Mouse (Mus musculus): ENCODE data around the gene 1700028J19Rik.

DNA sequence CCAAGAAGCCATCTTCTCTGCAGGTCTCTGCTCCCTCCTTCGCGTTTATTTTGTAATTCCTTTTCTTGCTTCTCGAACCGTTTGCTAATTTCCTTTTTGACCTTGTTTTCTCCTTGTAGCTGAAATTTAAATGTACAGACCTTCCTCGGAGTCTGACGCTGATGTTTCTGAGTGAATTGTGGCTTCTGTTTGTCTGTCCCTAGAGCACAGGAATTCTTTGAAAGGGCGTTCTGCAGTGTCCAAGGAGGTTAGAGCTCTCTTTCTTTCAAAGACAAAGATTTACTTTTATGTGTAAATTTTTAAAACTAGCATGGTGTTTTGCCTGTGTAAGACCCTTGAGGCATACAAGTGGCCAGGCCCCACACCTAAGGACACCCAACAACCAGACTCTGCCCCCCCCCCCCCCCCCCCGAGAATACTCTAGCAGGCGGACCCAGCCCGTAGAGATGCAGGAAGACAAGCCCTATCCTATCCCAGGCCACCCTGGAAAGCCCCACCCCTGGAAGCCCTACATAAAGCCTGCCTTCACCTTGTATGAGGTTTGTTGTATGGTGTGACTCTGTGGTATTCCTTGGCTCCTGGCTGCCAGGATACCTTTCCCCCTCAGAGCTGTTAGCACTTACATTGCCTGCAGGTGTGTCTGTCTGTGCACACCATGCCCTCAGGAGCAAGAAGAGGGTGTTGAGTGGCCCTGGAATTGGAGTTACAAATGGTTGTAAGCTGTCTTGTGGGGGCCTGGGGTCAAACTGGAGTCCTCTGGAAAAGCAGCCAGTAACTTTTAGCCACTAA is 30.2 kb upstream of the 1700028J19Rik start:
- TF ChIP-seq CTCF (IDR thresholded peaks at IDR 0.05; ENCODE audit: low read depth): no peak
- TF ChIP-seq EP300 (IDR thresholded peaks at IDR 0.05; ENCODE audit: low read depth): no peak
